Mouse (Mus musculus) forebrain, embryonic 14.5 days (tissue): ENCODE data around the gene Tsen34. TPM values are rescaled to one million over a fixed set of nuclear protein-coding genes. Genes with fewer than 3 reads are reported as not detected.

ENCODE experiments used
- microRNA-seq: library from miRNA; unstranded; fragments of <30 nt; microRNA quantifications from one replicate; pipeline ENCODE4, GENCODE M21; 2016
- polyA plus RNA-seq: library from polyadenylated mRNA; unstranded; fragments of >200 nt; fragmentation: Nextera tagmentation; extraction: Ambion mirVana; gene quantifications from 2 replicates; pipeline ENCODE4 v1.2.1, GENCODE M21; 2014

Gene Tsen34
- polyA plus RNA-seq, 1 experiment from 2014 or later, result 233 TPM

Small RNAs within 50 kb of the gene (microRNA-seq; reads per million reads assigned to microRNA genes)
- gene Mir3572, result 4.2 reads per million, percentile 23 among the genes with 10 or more reads in this experiment

Other genes with a start within 250 kb of the Tsen34 start
- gene Tarm1, start 190.2 kb upstream of the Tsen34 start, polyA plus RNA-seq, result not detected in 2 replicates
- gene Oscar, start 76.7 kb upstream of the Tsen34 start, polyA plus RNA-seq, result 0.13 and 0.23 TPM in 2 replicates
- gene Ndufa3, start 75.5 kb upstream of the Tsen34 start, polyA plus RNA-seq, result 424 and 576 TPM in 2 replicates
- gene Tfpt, start 62.9 kb upstream of the Tsen34 start, polyA plus RNA-seq, result 31.3 and 34.8 TPM in 2 replicates
- 99.7 and 102 TPM in 2 replicates for gene Prpf31, start 62.9 kb upstream of the Tsen34 start, polyA plus RNA-seq
- gene Cnot3, start 47.6 kb upstream of the Tsen34 start, polyA plus RNA-seq, result 40.5 and 44.2 TPM in 2 replicates
- 10.2 and 12.3 TPM in 2 replicates for gene Leng1, start 27.0 kb upstream of the Tsen34 start, polyA plus RNA-seq
- gene Tmc4, start 15.3 kb upstream of the Tsen34 start, polyA plus RNA-seq, result 1.8 and 2.1 TPM in 2 replicates
- gene Mboat7, start 660 bp downstream of the Tsen34 start, polyA plus RNA-seq, result 35.1 and 49.3 TPM in 2 replicates
- gene Rps9, start 11.1 kb downstream of the Tsen34 start, polyA plus RNA-seq, result 1,006 and 1,170 TPM in 2 replicates
- gene Pirb, start 27.5 kb downstream of the Tsen34 start, polyA plus RNA-seq, result 0.10 and 0.19 TPM in 2 replicates
- gene Gm15448, start 132.8 kb downstream of the Tsen34 start, polyA plus RNA-seq, result not detected in 2 replicates
- not detected in 2 replicates for gene Pira2, start 152.2 kb downstream of the Tsen34 start, polyA plus RNA-seq
- gene Gm14548, start 205.3 kb downstream of the Tsen34 start, polyA plus RNA-seq, result not detected in 2 replicates
- not detected in 2 replicates for gene Lilra6, start 222.6 kb downstream of the Tsen34 start, polyA plus RNA-seq